Mouse (Mus musculus): ENCODE results near the gene Asic1. TPM values are rescaled to one million over a fixed set of nuclear protein-coding genes. Genes with fewer than 3 reads are reported as not detected.

Asic1 gene
- polyA plus RNA-seq, 1 experiment from 2014 or later: 2.3 TPM

DNA sequence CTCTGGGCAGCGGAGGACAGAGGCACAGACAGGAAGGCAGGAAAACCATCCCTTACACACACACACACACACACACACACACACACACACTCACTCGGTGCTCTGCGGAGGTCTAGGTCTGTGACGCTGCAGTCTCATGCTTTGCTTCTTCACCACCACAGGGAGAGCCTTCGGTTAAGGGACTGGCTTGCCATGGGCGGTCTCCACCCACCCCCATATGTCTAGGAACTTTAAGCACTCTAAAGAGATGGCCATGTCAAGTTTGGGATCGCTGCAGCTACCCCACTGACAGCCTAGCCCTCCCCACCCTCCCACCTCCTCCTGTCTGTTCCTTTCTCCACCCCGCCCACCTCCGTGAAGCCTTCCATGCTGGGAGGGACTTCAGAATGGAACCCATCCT lies 14.2 kb upstream of the Asic1 start:
- H3K4me3 ChIP-seq (ENCODE audit: low read depth, low read length): no peak overlapping the region
- ATAC-seq (replicated peaks; ENCODE audit: low FRiP score): no peak
- H3K36me3 ChIP-seq (ENCODE audit: control insufficient read depth, insufficient read depth, low read length): no peaks in the 10 kb centered on the region
- no peak for DNase-seq (ENCODE audit: low spot score)
- H3K9me3 ChIP-seq (ENCODE audit: control insufficient read depth, low read length): no peaks in the 10 kb centered on the region
- H3K4me1 ChIP-seq (replicated peaks; ENCODE audit: control insufficient read depth, insufficient read depth, low read length): peaks cover 13% of the 10 kb centered on the region
- H3K27ac ChIP-seq (ENCODE audit: low read depth, low read length): no peak overlapping the region
- H3K27me3 ChIP-seq (replicated peaks; ENCODE audit: control insufficient read depth, insufficient read depth, low read length): peaks cover 66% of the 10 kb centered on the region
- H3K9ac ChIP-seq (ENCODE audit: low read depth, low read length): no peak overlapping the region
- H3K4me2 ChIP-seq: no peak overlapping the region
- 37% methylated on average over 9 of the region's 9 CpGs for WGBS

DNA sequence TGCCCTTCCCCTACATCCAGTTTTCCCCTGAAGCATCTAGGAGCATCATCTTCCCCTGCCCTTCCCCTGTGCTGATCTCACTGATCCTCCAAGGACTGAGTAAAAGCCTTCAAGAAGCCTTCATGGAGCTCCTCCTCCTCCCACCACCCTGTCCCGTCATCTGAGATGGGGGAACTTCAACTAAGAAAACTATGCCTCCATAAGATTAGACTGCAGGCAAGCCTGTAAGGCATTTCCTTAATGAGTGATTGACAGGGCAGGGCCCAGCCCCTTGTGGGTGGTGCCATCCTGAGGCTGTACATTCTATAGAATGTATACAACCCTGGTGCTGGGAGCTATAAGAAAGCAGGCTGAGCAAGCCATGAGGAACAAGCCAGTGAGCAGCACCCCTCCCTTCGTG lies 11.7 kb upstream of the Asic1 start:
- Histone ChIP-seq H3K36me3 (ENCODE audit: control insufficient read depth, insufficient read depth, low read length) (no peaks in the 10 kb centered on the region), H3K4me2 (no peak overlapping the region), H3K27ac (ENCODE audit: low read depth, low read length) (no peak overlapping the region), H3K9ac (ENCODE audit: low read depth, low read length) (no peak overlapping the region), H3K4me1 (replicated peaks; ENCODE audit: control insufficient read depth, insufficient read depth, low read length) (peaks cover 18% of the 10 kb centered on the region), H3K27me3 (replicated peaks; ENCODE audit: control insufficient read depth, insufficient read depth, low read length) (peaks cover 72% of the 10 kb centered on the region), H3K9me3 (ENCODE audit: control insufficient read depth, low read length) (no peaks in the 10 kb centered on the region), H3K4me3 (ENCODE audit: low read depth, low read length) (no peak overlapping the region)
- ATAC-seq (replicated peaks; ENCODE audit: low FRiP score): no peak
- 23% methylated on average over 2 of the region's 2 CpGs for WGBS
- DNase-seq (ENCODE audit: low spot score): no peak

DNA sequence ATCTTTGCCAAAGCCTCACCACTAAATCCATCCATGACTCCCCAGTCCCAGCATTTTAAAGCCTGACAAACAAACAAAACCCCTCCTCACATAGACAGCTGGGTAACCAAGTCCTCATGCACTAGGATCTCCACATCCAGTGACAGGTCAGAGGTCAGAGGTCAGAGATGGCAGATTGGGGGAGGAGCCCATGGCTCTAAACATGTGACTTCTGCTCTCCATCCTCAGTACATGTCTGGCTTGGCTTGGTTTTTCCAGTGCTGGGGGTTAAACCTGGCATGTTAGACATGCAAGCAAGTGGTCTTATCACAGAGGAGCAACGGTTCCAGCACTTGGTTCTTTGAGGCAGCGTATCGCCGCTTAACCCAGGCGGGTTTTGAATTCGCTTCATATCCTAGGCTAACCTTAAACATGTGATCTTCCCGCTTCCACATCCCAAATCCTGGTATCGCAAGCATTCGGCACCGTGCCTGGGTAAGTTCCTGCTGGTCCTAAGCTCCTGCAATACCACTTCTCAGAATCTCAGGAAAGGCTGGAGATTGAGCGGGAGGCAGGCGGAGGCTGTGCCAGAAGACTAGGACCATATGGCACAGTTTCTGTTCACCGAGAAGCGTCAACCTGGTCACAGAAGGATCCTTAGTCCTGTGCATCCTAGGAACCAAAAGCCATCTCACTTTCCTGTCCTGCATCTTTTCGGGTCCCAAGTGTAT lies 8.9 kb upstream of the Asic1 start:
- WGBS: 88% methylated on average over 15 of the region's 15 CpGs
- no peaks in the 10 kb centered on the region for H3K9me3 ChIP-seq (ENCODE audit: control insufficient read depth, low read length)
- DNase-seq (ENCODE audit: low spot score): no peak
- H3K4me3 ChIP-seq (ENCODE audit: low read depth, low read length): no peak overlapping the region
- no peak overlapping the region for H3K9ac ChIP-seq (ENCODE audit: low read depth, low read length)
- peaks cover 58% of the 10 kb centered on the region for H3K27me3 ChIP-seq (replicated peaks; ENCODE audit: control insufficient read depth, insufficient read depth, low read length)
- no peak overlapping the region for H3K4me2 ChIP-seq
- H3K27ac ChIP-seq (ENCODE audit: low read depth, low read length): no peak overlapping the region
- no peaks in the 10 kb centered on the region for H3K36me3 ChIP-seq (ENCODE audit: control insufficient read depth, insufficient read depth, low read length)
- ATAC-seq (replicated peaks; ENCODE audit: low FRiP score): no peak
- H3K4me1 ChIP-seq (replicated peaks; ENCODE audit: control insufficient read depth, insufficient read depth, low read length): peaks cover 28% of the 10 kb centered on the region

DNA sequence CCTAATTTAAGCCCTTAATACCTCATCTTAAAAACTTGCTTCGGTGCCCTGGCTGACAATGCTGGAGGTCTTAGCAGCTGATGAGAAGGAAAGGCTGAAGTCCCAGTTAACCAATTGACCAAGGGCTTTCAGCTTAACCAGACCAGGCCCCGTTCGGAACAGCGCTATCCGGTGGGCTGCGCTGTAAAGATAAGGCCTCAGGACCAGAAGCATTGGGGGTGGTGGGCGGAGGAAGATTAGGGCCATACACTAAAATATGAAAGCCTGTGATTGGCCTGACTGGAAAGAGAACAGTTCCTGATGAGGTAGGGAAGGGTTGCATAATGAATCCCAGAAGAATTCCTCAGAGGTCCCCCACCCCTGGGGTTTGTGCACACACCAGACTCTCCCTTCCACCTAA lies 7.8 kb upstream of the Asic1 start:
- H3K4me2 ChIP-seq: no peak overlapping the region

DNA sequence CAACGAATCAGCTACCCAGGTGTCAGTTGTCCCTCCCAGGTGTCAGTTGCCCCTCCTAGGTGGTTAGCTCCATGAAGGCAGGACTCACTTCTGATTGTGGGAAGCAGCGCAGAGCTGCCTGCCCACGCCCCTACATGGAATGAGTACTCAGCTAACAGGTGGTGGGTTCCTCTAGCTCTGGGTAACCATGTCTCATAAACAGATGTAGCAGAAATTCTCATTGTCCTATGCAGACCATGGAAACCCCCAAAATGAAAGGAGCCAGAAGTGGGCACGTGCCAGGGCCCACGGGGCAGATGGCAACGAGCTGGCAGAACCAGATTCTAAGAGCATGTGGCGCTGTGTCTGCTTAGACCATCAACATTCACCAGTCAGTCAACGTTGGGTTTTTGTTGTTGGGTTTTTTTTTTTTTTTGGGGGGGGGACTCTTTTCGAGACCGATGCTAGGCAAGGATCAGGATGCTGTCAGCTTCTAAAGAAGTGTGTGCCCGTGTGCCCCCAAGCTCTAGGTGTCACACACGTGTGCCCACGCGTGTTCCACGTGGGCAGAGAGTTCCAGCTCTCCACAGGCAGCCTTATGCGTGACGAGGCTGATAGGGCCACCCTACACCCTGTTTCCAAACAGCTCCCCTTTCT lies 6.1 kb upstream of the Asic1 start:
- ATAC-seq (replicated peaks; ENCODE audit: low FRiP score) (no peak), DNase-seq (ENCODE audit: low spot score) (no peak)
- Histone ChIP-seq H3K4me3 (ENCODE audit: low read depth, low read length) (peak overlapping the region; percentile 40), H3K27ac (ENCODE audit: low read depth, low read length) (peak overlapping the region; percentile 50; the same call in 1 of the 2 replicates), H3K9me3 (ENCODE audit: control insufficient read depth, low read length) (no peaks in the 10 kb centered on the region), H3K36me3 (ENCODE audit: control insufficient read depth, insufficient read depth, low read length) (no peaks in the 10 kb centered on the region), H3K4me2 (peak overlapping the region; percentile 70), H3K4me1 (replicated peaks; ENCODE audit: control insufficient read depth, insufficient read depth, low read length) (peaks cover 31% of the 10 kb centered on the region), H3K9ac (ENCODE audit: low read depth, low read length) (0 out of 2 replicates have a peak overlapping the region, but pooled peaks have one; percentile 6), H3K27me3 (replicated peaks; ENCODE audit: control insufficient read depth, insufficient read depth, low read length) (peaks cover 62% of the 10 kb centered on the region)
- WGBS: 5% methylated on average over 17 of the region's 17 CpGs

More for the DNA sequence above, 7.8 kb upstream of the Asic1 start:
- WGBS: 8% methylated on average over 7 of the region's 7 CpGs
- H3K36me3 ChIP-seq (ENCODE audit: control insufficient read depth, insufficient read depth, low read length): no peaks in the 10 kb centered on the region
- DNase-seq (ENCODE audit: low spot score) (no peak), ATAC-seq (replicated peaks; ENCODE audit: low FRiP score) (no peak)
- no peak overlapping the region for H3K9ac ChIP-seq (ENCODE audit: low read depth, low read length)
- no peak overlapping the region for H3K27ac ChIP-seq (ENCODE audit: low read depth, low read length)
- H3K9me3 ChIP-seq (ENCODE audit: control insufficient read depth, low read length): no peaks in the 10 kb centered on the region
- H3K4me3 ChIP-seq (ENCODE audit: low read depth, low read length): no peak overlapping the region
- H3K4me1 ChIP-seq (replicated peaks; ENCODE audit: control insufficient read depth, insufficient read depth, low read length): peaks cover 31% of the 10 kb centered on the region
- peaks cover 61% of the 10 kb centered on the region for H3K27me3 ChIP-seq (replicated peaks; ENCODE audit: control insufficient read depth, insufficient read depth, low read length)

DNA sequence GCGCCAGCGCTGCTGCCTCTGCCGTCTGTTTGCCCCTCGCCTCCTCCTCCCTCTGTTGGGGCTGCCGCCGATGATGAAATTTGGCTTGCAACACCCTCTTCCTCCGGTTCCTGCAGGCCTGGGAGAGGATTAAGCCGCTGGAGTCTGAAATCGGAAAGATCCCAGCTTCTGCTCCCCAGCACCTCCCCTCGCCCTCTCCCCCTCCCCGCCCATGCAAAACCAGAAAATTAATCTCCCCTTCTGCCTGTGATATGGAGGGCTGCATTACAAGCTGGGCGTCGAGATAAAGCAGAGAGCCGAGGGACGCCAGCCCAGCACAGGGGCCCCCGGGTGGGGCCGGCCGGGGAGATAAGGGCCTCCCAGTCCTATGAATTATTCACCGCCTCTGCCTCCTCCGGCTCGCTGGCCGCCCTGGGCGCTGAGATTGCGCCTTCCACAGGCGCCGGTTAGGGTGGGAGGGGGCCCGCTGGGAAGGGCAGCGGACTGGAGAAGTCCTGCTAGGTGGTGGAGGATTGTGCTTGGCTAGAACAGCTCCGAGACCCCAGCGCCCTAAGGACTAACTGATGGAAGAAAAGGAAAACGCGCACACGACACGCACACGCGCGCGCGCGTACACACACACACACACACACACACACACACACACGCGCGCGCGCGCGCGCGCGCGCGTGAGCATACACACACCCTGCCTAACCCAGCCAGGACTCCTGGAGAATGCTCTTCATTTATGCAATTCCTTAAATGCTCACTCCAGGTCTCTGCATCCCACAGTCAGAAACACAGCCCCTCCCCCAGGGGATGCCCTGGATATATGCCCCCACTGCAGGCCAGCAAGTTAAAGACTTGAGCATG lies 5.3 kb upstream of the Asic1 start:
- DNase-seq (ENCODE audit: low spot score) (peak; percentile 88), ATAC-seq (replicated peaks; ENCODE audit: low FRiP score) (peak; percentile 95)
- H3K4me1 ChIP-seq (replicated peaks; ENCODE audit: control insufficient read depth, insufficient read depth, low read length): peaks cover 31% of the 10 kb centered on the region
- peak overlapping the region; percentile 40 for H3K4me3 ChIP-seq (ENCODE audit: low read depth, low read length)
- no peaks in the 10 kb centered on the region for H3K9me3 ChIP-seq (ENCODE audit: control insufficient read depth, low read length)
- peak overlapping the region; percentile 46; the same call in 1 of the 2 replicates for H3K9ac ChIP-seq (ENCODE audit: low read depth, low read length)
- H3K4me2 ChIP-seq: peak overlapping the region; percentile 70
- under 1% methylated on average over 52 of the region's 52 CpGs for WGBS
- peak overlapping the region; percentile 50; the same call in 1 of the 2 replicates for H3K27ac ChIP-seq (ENCODE audit: low read depth, low read length)
- peaks cover 68% of the 10 kb centered on the region for H3K27me3 ChIP-seq (replicated peaks; ENCODE audit: control insufficient read depth, insufficient read depth, low read length)
- no peaks in the 10 kb centered on the region for H3K36me3 ChIP-seq (ENCODE audit: control insufficient read depth, insufficient read depth, low read length)

DNA sequence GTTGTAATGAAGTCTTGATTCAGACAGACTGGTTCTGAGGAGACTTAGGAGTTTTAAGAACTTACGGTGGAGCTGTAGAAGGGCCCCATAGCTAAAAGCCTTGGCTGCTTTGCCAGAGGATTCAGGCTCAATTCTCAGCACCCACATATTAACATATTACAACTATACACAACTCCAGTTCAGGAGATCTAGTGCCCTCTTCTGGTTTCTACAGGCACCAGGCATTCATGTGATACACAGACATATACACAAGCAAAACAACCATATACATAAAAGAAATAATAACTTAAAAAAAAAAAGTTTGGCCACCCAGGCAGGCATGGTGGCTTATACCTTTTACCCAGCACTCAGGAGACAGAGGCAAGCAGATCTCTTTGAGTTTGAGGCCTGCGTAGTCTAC lies 2.6 kb upstream of the Asic1 start:
- DNase-seq (ENCODE audit: low spot score) (no peak), ATAC-seq (replicated peaks; ENCODE audit: low FRiP score) (no peak)
- no peak overlapping the region for H3K9ac ChIP-seq (ENCODE audit: low read depth, low read length)
- H3K4me2 ChIP-seq: no peak overlapping the region
- no peak overlapping the region for H3K27ac ChIP-seq (ENCODE audit: low read depth, low read length)
- 93% methylated on average over 2 of the region's 2 CpGs for WGBS
- H3K4me1 ChIP-seq (replicated peaks; ENCODE audit: control insufficient read depth, insufficient read depth, low read length): peaks cover 26% of the 10 kb centered on the region
- peaks cover 78% of the 10 kb centered on the region for H3K27me3 ChIP-seq (replicated peaks; ENCODE audit: control insufficient read depth, insufficient read depth, low read length)
- no peaks in the 10 kb centered on the region for H3K36me3 ChIP-seq (ENCODE audit: control insufficient read depth, insufficient read depth, low read length)
- no peaks in the 10 kb centered on the region for H3K9me3 ChIP-seq (ENCODE audit: control insufficient read depth, low read length)
- no peak overlapping the region for H3K4me3 ChIP-seq (ENCODE audit: low read depth, low read length)

DNA sequence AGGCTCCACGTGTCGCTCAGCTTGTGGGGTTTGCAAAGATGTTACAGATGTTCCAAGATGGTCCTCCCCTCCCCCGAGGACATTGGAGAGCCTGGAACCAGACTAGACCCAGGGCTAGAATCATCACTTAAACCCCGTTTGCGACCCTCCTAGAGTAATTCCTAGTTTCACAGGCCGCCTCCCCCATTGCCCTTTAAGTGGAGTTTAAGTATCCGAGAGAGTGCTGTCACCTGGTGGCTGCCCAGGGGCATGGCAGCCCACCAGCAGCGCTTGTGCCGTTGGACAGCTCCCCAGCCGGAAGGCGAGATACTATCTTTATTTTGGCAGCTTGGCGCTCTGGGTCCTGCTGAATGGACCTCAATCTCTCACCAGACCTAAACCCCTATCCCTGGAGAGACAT lies 1.3 kb upstream of the Asic1 start:
- Histone ChIP-seq H3K9me3 (ENCODE audit: control insufficient read depth, low read length) (no peaks in the 10 kb centered on the region), H3K27me3 (replicated peaks; ENCODE audit: control insufficient read depth, insufficient read depth, low read length) (peaks cover 84% of the 10 kb centered on the region), H3K4me3 (ENCODE audit: low read depth, low read length) (no peak overlapping the region), H3K36me3 (ENCODE audit: control insufficient read depth, insufficient read depth, low read length) (no peaks in the 10 kb centered on the region), H3K4me2 (peak overlapping the region; percentile 15; the same call in 1 of the 2 replicates), H3K27ac (ENCODE audit: low read depth, low read length) (no peak overlapping the region), H3K9ac (ENCODE audit: low read depth, low read length) (no peak overlapping the region), H3K4me1 (replicated peaks; ENCODE audit: control insufficient read depth, insufficient read depth, low read length) (peaks cover 22% of the 10 kb centered on the region)
- peak; percentile 69 for DNase-seq (ENCODE audit: low spot score)
- WGBS: 3% methylated on average over 12 of the region's 12 CpGs
- ATAC-seq (replicated peaks; ENCODE audit: low FRiP score): no peak
